Mouse (Mus musculus): Measurements from ENCODE around the gene Gins3. TPM values are rescaled to one million over a fixed set of nuclear protein-coding genes. Genes with fewer than 3 reads are reported as not detected.

Gene Gins3
- total and polyA plus RNA-seq, 3 experiments: 14.0 to 14.4 TPM; not detected in 1

DNA sequence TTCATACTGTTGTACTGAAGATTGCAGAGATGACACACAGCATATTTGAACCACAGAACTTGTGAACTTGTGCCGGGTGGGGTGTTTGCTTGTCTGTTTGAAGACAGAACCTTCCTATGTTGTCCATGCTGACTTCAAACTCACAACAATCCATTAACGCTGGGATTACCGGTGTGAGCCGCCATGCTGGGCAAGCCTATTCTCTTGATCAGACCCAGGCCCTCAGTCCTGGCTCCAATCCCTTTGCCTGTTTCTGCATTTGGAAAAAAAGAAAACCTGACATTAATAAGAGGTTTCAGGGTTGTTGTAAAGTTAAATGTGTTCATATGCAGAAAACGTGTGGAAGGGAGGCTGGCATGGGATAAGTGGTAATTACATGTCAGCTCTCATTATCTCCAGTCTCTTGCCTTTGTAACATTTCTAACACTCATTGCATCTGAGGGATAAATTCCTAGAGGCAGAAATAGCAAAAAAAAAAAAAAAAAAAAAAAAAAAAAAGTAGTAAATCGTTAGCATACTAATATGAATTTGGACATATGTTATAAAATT lies 27.2 kb downstream of the Gins3 start:
- Histone ChIP-seq H3K4me3 (ENCODE audit: control insufficient read depth in 1 of 2, insufficient read depth in 1 of 2, low read depth in 2 of 2, low read length in 2 of 2) (no peak overlapping the region), H3K27me3 (ENCODE audit: control insufficient read depth in 1 of 2, insufficient read depth in 2 of 2, low read length in 2 of 2) (no peaks in the 10 kb centered on the region), H3K4me1 (ENCODE audit: control insufficient read depth in 1 of 2, insufficient read depth in 2 of 2, low read length in 2 of 2) (peaks cover 28 to 53% of the 10 kb centered on the region in 2 experiments), H3K9ac (ENCODE audit: control insufficient read depth, low read depth, low read length, poor library complexity, severe bottlenecking) (no peak overlapping the region), H3K9me3 (replicated peaks; ENCODE audit: insufficient read depth, low read length) (no peaks in the 10 kb centered on the region), H3K27ac (ENCODE audit: control insufficient read depth, low read depth, low read length) (no peak overlapping the region), H3K79me2 (ENCODE audit: control insufficient read depth, insufficient read depth, low read length, poor library complexity) (no peaks in the 10 kb centered on the region; the same call in 1 of the 2 replicates), H3K36me3 (ENCODE audit: control insufficient read depth in 1 of 2, insufficient read depth in 2 of 2, low read length in 2 of 2) (peaks cover 0 to 36% of the 10 kb centered on the region in 2 experiments; a peak in 2 of 4 replicates)
- DNase-seq (ENCODE audit: low read depth, low spot score): no peak
- no peak for TF ChIP-seq ELF1 (IDR thresholded peaks at IDR 0.05; ENCODE audit: low read depth, low read length)
- no peak for TF ChIP-seq POLR2AphosphoS5 (IDR thresholded peaks at IDR 0.05; ENCODE audit: borderline replicate concordance, low read depth, low read length)
- TF ChIP-seq USF2 (IDR thresholded peaks at IDR 0.05; ENCODE audit: borderline replicate concordance in 1 of 2, insufficient read depth in 1 of 2, low read depth in 1 of 2, low read length in 2 of 2): no peak
- no peak for TF ChIP-seq POLR2A (IDR thresholded peaks at IDR 0.05; ENCODE audit: control insufficient read depth in 1 of 2, insufficient read depth in 1 of 2, low read depth in 1 of 2, low read length in 2 of 2, poor library complexity in 1 of 2)
- no peak for TF ChIP-seq GATA1 (IDR thresholded peaks at IDR 0.05; ENCODE audit: low read depth, low read length)
- no peak for TF ChIP-seq TCF12 (IDR thresholded peaks at IDR 0.05; ENCODE audit: low read depth, low read length)
- TF ChIP-seq NELFE (IDR thresholded peaks at IDR 0.05; ENCODE audit: low read depth, low read length): no peak
- TF ChIP-seq ZNF384 (IDR thresholded peaks at IDR 0.05; ENCODE audit: low read depth, low read length): no peak
- TF ChIP-seq UBTF (IDR thresholded peaks at IDR 0.05; ENCODE audit: borderline replicate concordance, insufficient read depth, low read depth, low read length): no peak
- no peak for TF ChIP-seq MYC (IDR thresholded peaks at IDR 0.05; ENCODE audit: low read depth, low read length)
- no peak for TF ChIP-seq ZKSCAN1 (IDR thresholded peaks at IDR 0.05; ENCODE audit: low read depth, low read length)
- TF ChIP-seq EP300 (IDR thresholded peaks at IDR 0.05; ENCODE audit: low read depth in 1 of 2, low read length in 2 of 2): no peak
- no peak for TF ChIP-seq TBP (IDR thresholded peaks at IDR 0.05; ENCODE audit: low read depth, low read length)
- no peak for TF ChIP-seq MXI1 (IDR thresholded peaks at IDR 0.05; ENCODE audit: low read depth, low read length)
- no peak for TF ChIP-seq JUND (IDR thresholded peaks at IDR 0.05; ENCODE audit: low read depth, low read length)
- no peak for TF ChIP-seq MAFK (IDR thresholded peaks at IDR 0.05; ENCODE audit: borderline replicate concordance, low read depth, low read length)
- no peak for TF ChIP-seq POLR2AphosphoS2 (IDR thresholded peaks at IDR 0.05; ENCODE audit: low read length)
- no peak for TF ChIP-seq SIN3A (IDR thresholded peaks at IDR 0.05; ENCODE audit: low read length)

DNA sequence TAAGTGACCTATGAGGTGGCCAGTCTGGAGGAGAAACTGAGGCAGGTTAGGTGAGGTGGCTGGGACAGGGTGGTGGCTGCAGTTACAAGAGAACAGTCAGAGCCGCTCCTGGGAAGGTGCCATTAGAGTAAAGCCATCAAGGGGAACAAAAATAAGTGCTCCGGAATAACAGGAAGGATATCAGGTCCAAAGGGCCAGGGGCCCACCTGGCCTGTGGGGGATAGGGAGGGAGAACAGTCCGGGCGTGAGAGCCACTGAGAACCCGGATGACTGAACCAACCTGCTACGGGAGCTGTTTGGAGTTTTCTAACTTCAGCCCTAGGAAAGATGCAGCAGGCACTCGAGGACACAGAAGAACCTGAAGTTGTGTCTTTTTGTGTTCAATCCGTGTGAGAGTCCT lies 27.8 kb downstream of the Gins3 start:
- Histone ChIP-seq H3K9me3 (replicated peaks; ENCODE audit: insufficient read depth, low read length) (no peaks in the 10 kb centered on the region), H3K27ac (ENCODE audit: control insufficient read depth, low read depth, low read length) (no peak overlapping the region), H3K4me3 (ENCODE audit: control insufficient read depth in 1 of 2, insufficient read depth in 1 of 2, low read depth in 2 of 2, low read length in 2 of 2) (no peak overlapping the region), H3K4me1 (ENCODE audit: control insufficient read depth in 1 of 2, insufficient read depth in 2 of 2, low read length in 2 of 2) (peaks cover 24 to 53% of the 10 kb centered on the region in 2 experiments), H3K9ac (ENCODE audit: control insufficient read depth, low read depth, low read length, poor library complexity, severe bottlenecking) (no peak overlapping the region), H3K79me2 (ENCODE audit: control insufficient read depth, insufficient read depth, low read length, poor library complexity) (no peaks in the 10 kb centered on the region; the same call in 1 of the 2 replicates), H3K27me3 (ENCODE audit: control insufficient read depth in 1 of 2, insufficient read depth in 2 of 2, low read length in 2 of 2) (no peaks in the 10 kb centered on the region), H3K36me3 (ENCODE audit: control insufficient read depth in 1 of 2, insufficient read depth in 2 of 2, low read length in 2 of 2) (peaks cover 0 to 38% of the 10 kb centered on the region in 2 experiments; a peak in 2 of 4 replicates)
- no peak for DNase-seq (ENCODE audit: low read depth, low spot score)
- no peak for TF ChIP-seq GABPA (IDR thresholded peaks at IDR 0.05; ENCODE audit: low read depth, low read length)
- no peak for TF ChIP-seq CHD2 (IDR thresholded peaks at IDR 0.05; ENCODE audit: low read length)
- no peak for TF ChIP-seq ZNF384 (IDR thresholded peaks at IDR 0.05; ENCODE audit: low read depth, low read length)
- TF ChIP-seq RCOR1 (IDR thresholded peaks at IDR 0.05; ENCODE audit: low read depth, low read length): no peak
- TF ChIP-seq TAL1 (IDR thresholded peaks at IDR 0.05; ENCODE audit: low read length): no peak
- TF ChIP-seq ZC3H11A (IDR thresholded peaks at IDR 0.05; ENCODE audit: low read depth, low read length): no peak
- TF ChIP-seq USF2 (IDR thresholded peaks at IDR 0.05; ENCODE audit: borderline replicate concordance in 1 of 2, insufficient read depth in 1 of 2, low read depth in 1 of 2, low read length in 2 of 2): no peak
- no peak for TF ChIP-seq CTCF (IDR thresholded peaks at IDR 0.05 in 2 of 3, conservative IDR thresholded peaks at IDR 0.05 in 1 of 3; ENCODE audit: control insufficient read depth in 1 of 3, insufficient read depth in 1 of 3, low read depth in 2 of 3, low read length in 3 of 3, poor library complexity in 1 of 3, severe bottlenecking in 1 of 3)
- TF ChIP-seq MYB (IDR thresholded peaks at IDR 0.05; ENCODE audit: low read depth, low read length): no peak
- TF ChIP-seq MXI1 (IDR thresholded peaks at IDR 0.05; ENCODE audit: low read depth, low read length): no peak
- no peak for TF ChIP-seq MAZ (IDR thresholded peaks at IDR 0.05; ENCODE audit: low read depth, low read length)
- no peak for TF ChIP-seq E2F4 (IDR thresholded peaks at IDR 0.05; ENCODE audit: borderline replicate concordance, low read depth, low read length)
- TF ChIP-seq CHD1 (IDR thresholded peaks at IDR 0.05; ENCODE audit: low read depth, low read length): no peak
- TF ChIP-seq POLR2AphosphoS5 (IDR thresholded peaks at IDR 0.05; ENCODE audit: borderline replicate concordance, low read depth, low read length): no peak

Data from MEL (cell line).